Mouse (Mus musculus): ENCODE results near the gene Kcnk3. TPM values are rescaled to one million over a fixed set of nuclear protein-coding genes. Genes with fewer than 3 reads are reported as not detected.

Gene Kcnk3
- polyA plus RNA-seq, 1 experiment: 25.0 TPM

- H3K4me3 ChIP-seq (ENCODE audit: insufficient read depth, low read depth, low read length): no peak overlapping the region
- no peaks in the 10 kb centered on the region for H3K4me1 ChIP-seq (ENCODE audit: control insufficient read depth, insufficient read depth, low read length)
- 83% methylated on average over 7 of the region's 7 CpGs for whole genome bisulfite sequencing
- TF ChIP-seq CTCF (conservative IDR thresholded peaks at IDR 0.05; ENCODE audit: insufficient read depth, insufficient read length, low read depth, low read length): no peak
- no peak for TF ChIP-seq POLR2A (IDR thresholded peaks at IDR 0.05; ENCODE audit: low read depth, low read length)
- H3K27me3 ChIP-seq (replicated peaks; ENCODE audit: control insufficient read depth, insufficient read depth, low read length): no peaks in the 10 kb centered on the region
- DNase-seq: no peak
- no peak overlapping the region for H3K27ac ChIP-seq (ENCODE audit: insufficient read depth, low read depth, low read length)
- no peaks in the 10 kb centered on the region for H3K36me3 ChIP-seq (ENCODE audit: control insufficient read depth, insufficient read depth, low read length)
Observed at GRCm38 (mm10) chr5:30576233-30576632, 11.7 kb upstream of the Kcnk3 start.

- Histone ChIP-seq H3K4me3 (ENCODE audit: insufficient read depth, low read depth, low read length) (no peak overlapping the region), H3K27me3 (replicated peaks; ENCODE audit: control insufficient read depth, insufficient read depth, low read length) (no peaks in the 10 kb centered on the region), H3K4me1 (ENCODE audit: control insufficient read depth, insufficient read depth, low read length) (no peaks in the 10 kb centered on the region), H3K27ac (ENCODE audit: insufficient read depth, low read depth, low read length) (no peak overlapping the region), H3K36me3 (ENCODE audit: control insufficient read depth, insufficient read depth, low read length) (no peaks in the 10 kb centered on the region)
- 54% methylated on average over 9 of the region's 9 CpGs for WGBS
- no peak for DNase-seq
- TF ChIP-seq CTCF (conservative IDR thresholded peaks at IDR 0.05; ENCODE audit: insufficient read depth, insufficient read length, low read depth, low read length) (no peak), POLR2A (IDR thresholded peaks at IDR 0.05; ENCODE audit: low read depth, low read length) (no peak)
Observed at GRCm38 (mm10) chr5:30577251-30577650, 10.7 kb upstream of the Kcnk3 start.

GRCm38 (mm10) chr5:30577654-30578310, 10.2 kb upstream of the Kcnk3 start:
- Histone ChIP-seq H3K27ac (ENCODE audit: insufficient read depth, low read depth, low read length) (no peak overlapping the region), H3K4me3 (ENCODE audit: insufficient read depth, low read depth, low read length) (no peak overlapping the region)

GRCm38 (mm10) chr5:30578445-30579080, 9.4 kb upstream of the Kcnk3 start:
- no peaks in the 10 kb centered on the region for H3K4me1 ChIP-seq (ENCODE audit: control insufficient read depth, insufficient read depth, low read length)
- no peaks in the 10 kb centered on the region for H3K36me3 ChIP-seq (ENCODE audit: control insufficient read depth, insufficient read depth, low read length)
- no peak for DNase-seq
- 72% methylated on average over 6 of the region's 6 CpGs for WGBS
- H3K27me3 ChIP-seq (replicated peaks; ENCODE audit: control insufficient read depth, insufficient read depth, low read length): no peaks in the 10 kb centered on the region
- TF ChIP-seq POLR2A (IDR thresholded peaks at IDR 0.05; ENCODE audit: low read depth, low read length) (no peak), CTCF (conservative IDR thresholded peaks at IDR 0.05; ENCODE audit: insufficient read depth, insufficient read length, low read depth, low read length) (no peak)
- H3K4me3 ChIP-seq (ENCODE audit: insufficient read depth, low read depth, low read length): no peak overlapping the region
- no peak overlapping the region for H3K27ac ChIP-seq (ENCODE audit: insufficient read depth, low read depth, low read length)

More at GRCm38 (mm10) chr5:30577654-30578310, 10.2 kb upstream of the Kcnk3 start:
- Histone ChIP-seq H3K4me1 (ENCODE audit: control insufficient read depth, insufficient read depth, low read length) (no peaks in the 10 kb centered on the region), H3K27me3 (replicated peaks; ENCODE audit: control insufficient read depth, insufficient read depth, low read length) (no peaks in the 10 kb centered on the region), H3K36me3 (ENCODE audit: control insufficient read depth, insufficient read depth, low read length) (no peaks in the 10 kb centered on the region)
- 80% methylated on average over 12 of the region's 12 CpGs for WGBS
- DNase-seq: no peak
- TF ChIP-seq CTCF (conservative IDR thresholded peaks at IDR 0.05; ENCODE audit: insufficient read depth, insufficient read length, low read depth, low read length) (no peak), POLR2A (IDR thresholded peaks at IDR 0.05; ENCODE audit: low read depth, low read length) (no peak)

- Histone ChIP-seq H3K27me3 (replicated peaks; ENCODE audit: control insufficient read depth, insufficient read depth, low read length) (no peaks in the 10 kb centered on the region), H3K4me3 (ENCODE audit: insufficient read depth, low read depth, low read length) (no peak overlapping the region), H3K27ac (ENCODE audit: insufficient read depth, low read depth, low read length) (no peak overlapping the region), H3K4me1 (ENCODE audit: control insufficient read depth, insufficient read depth, low read length) (no peaks in the 10 kb centered on the region), H3K36me3 (ENCODE audit: control insufficient read depth, insufficient read depth, low read length) (no peaks in the 10 kb centered on the region)
- WGBS: 38% methylated on average over 6 of the region's 6 CpGs
- no peak for DNase-seq
- TF ChIP-seq POLR2A (IDR thresholded peaks at IDR 0.05; ENCODE audit: low read depth, low read length) (no peak), CTCF (conservative IDR thresholded peaks at IDR 0.05; ENCODE audit: insufficient read depth, insufficient read length, low read depth, low read length) (no peak)
Observed at GRCm38 (mm10) chr5:30580725-30581124, 7.2 kb upstream of the Kcnk3 start.

- Histone ChIP-seq H3K4me3 (ENCODE audit: insufficient read depth, low read depth, low read length) (no peak overlapping the region), H3K4me1 (ENCODE audit: control insufficient read depth, insufficient read depth, low read length) (no peaks in the 10 kb centered on the region), H3K27me3 (replicated peaks; ENCODE audit: control insufficient read depth, insufficient read depth, low read length) (no peaks in the 10 kb centered on the region), H3K36me3 (ENCODE audit: control insufficient read depth, insufficient read depth, low read length) (no peaks in the 10 kb centered on the region), H3K27ac (ENCODE audit: insufficient read depth, low read depth, low read length) (no peak overlapping the region)
- TF ChIP-seq POLR2A (IDR thresholded peaks at IDR 0.05; ENCODE audit: low read depth, low read length) (no peak), CTCF (conservative IDR thresholded peaks at IDR 0.05; ENCODE audit: insufficient read depth, insufficient read length, low read depth, low read length) (no peak)
- 86% methylated on average over 5 of the region's 5 CpGs for WGBS
- no peak for DNase-seq
Observed at GRCm38 (mm10) chr5:30582017-30582416, 6.0 kb upstream of the Kcnk3 start.

GRCm38 (mm10) chr5:30586616-30587015, 1.4 kb upstream of the Kcnk3 start:
- DNase-seq: no peak
- H3K36me3 ChIP-seq (ENCODE audit: control insufficient read depth, insufficient read depth, low read length): no peaks in the 10 kb centered on the region
- no peak overlapping the region for H3K4me3 ChIP-seq (ENCODE audit: insufficient read depth, low read depth, low read length)
- H3K27ac ChIP-seq (ENCODE audit: insufficient read depth, low read depth, low read length): no peak overlapping the region
- peaks cover 3% of the 10 kb centered on the region; the same call in 1 of the 2 replicates for H3K27me3 ChIP-seq (replicated peaks; ENCODE audit: control insufficient read depth, insufficient read depth, low read length)
- TF ChIP-seq POLR2A (IDR thresholded peaks at IDR 0.05; ENCODE audit: low read depth, low read length) (no peak), CTCF (conservative IDR thresholded peaks at IDR 0.05; ENCODE audit: insufficient read depth, insufficient read length, low read depth, low read length) (no peak)
- 73% methylated on average over 3 of the region's 3 CpGs for WGBS
- H3K4me1 ChIP-seq (ENCODE audit: control insufficient read depth, insufficient read depth, low read length): 0 out of 2 replicates have a peak, but pooled peaks cover 4% of the 10 kb centered on the region
